Mouse (Mus musculus) kidney, adult 11 months (tissue): ENCODE results near the gene Spg7.
A peak's percentile ranks its signal among the peaks of the same experiment; 100 is the strongest.
"Not testable (repeated sequence)": the region's sequence is repeated elsewhere in the genome, so short reads cannot be mapped to it uniquely, and the experiment has no call there.

Source experiments
- DNase-seq: peaks from one replicate; pipeline ENCODE4 v3.0.0; 2022

Spg7 gene

DNA sequence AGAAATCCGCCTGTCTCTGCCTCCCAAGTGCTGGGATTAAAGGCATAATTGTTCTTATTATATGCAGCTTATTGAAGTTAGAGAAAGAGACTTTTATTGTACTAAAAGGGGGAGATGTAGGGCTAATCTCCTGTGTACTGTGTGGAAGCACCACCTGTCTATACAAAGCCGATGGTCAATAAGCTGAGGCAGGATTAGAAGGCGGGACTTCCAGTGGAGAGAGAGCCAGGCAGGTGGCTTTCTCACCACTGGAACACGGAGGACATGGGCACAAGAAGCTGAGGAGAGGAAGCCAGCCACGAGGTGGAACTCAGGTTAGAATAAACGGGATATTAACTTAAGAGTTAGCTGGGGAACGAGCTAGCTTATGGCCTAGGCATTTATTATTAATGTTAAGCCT lies at the start of gene Spg7:
TSS of gene Spg7 (plus strand) at position 222 of the 400 bp plus-strand sequence.
- no peak for DNase-seq

DNA sequence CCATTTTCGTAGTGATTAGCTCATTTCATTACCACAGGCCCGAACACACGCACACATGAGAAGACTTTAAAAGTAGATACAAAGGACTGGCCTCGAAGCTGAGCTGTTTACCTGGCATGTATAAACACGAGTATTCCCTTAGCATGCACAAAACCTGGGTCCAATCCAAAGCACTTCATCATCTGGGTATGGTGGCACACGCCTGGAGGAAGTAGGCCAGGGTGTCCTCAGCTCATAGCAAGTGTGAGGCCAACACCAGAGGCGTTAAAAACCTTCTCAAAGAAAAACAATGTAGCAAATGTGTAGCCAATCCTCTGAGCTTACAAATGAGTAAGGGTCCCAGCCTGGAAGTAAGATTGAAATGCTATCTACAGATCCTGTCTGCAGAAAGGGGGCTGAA lies 48.3 kb upstream of the Spg7 start:
- DNase-seq, result no peak

DNA sequence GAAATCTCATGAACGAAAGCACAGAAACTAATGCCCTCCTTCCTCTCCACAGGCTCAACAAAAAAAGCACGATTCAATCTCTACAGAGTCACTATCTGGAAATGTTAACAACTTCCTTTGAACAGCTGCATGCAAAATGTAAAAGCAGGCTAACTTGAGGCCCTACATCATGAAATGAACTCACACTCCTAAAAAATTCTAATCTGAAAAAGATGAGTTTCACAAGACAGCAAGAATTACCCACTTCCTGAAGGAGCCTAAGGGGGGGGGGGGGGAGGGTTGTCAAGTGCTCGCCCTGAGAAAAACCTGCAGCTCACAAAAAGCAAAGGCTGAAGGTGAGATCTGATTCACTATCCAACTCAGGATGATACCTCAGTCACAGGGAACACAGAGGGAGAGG lies 47.7 kb upstream of the Spg7 start:
- no peak for DNase-seq

DNA sequence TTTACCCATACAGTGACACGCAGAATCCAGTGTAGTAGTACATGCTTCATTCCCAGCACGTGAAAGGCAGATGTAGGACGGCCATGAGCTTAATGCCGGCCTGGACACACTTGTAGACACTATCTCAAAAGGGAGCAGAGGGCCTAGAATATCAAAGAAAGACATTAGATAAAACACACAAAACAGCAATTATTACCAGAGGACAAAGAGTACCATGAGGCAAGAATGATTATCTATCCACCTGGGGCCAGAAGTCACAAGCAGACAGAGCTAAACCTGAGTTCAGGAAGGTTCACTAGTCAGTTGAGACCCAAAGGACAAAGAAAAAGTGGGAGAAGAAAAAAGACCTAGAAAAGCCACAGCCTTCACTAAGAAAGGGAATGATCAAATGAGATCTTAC lies 45.6 kb upstream of the Spg7 start:
- DNase-seq, result no peak

DNA sequence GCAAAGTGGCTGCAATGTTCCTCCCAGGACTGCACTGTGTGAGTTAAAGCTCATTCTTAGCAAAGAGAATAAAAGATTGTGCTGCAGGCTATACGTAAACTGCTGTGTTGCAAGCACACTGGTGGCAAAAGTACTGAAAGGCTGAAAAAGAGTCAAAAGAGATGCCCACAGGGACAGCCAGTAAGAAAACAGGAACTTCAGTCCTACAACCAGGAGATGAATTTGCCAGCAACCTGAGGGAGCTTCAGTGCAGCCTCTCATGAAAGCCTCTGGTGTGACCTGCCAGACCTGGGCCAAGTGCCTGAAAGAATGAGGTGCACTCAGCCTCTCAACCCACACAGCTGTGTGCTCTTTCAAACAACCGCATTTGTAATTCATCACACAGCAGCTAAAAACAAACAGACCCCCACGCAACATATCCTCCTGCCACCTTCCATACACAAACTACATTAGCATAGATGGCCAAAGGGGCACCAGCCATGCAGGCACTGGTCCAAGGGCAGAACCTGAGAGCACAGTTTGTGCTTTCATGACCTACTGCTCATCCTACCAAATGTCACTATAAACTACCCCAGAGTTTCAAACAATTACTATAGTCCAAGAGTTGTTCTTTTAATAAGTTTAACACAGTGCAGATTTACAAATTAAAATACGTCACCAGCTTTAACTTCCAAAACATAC lies 44.1 kb upstream of the Spg7 start:
- DNase-seq, result no peak

DNA sequence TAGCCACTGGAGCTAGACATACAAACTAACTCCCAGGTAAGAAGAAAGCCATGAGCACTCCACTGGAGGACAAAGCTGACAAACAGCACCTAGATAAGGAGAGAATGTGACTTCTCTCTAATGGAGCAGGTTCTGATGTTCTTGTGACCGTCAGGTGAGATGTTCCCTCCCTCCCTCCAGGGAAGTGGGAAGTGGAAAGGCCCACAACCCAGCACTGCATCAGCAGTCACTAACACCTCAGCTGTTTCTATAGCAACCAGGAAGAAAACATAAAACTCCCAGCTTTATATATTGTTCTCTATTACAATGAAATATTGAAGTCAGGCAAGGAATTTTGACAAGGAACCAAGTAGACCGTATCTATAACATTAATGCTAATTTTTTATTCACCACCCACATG lies 42.7 kb upstream of the Spg7 start:
- DNase-seq, result no peak

DNA sequence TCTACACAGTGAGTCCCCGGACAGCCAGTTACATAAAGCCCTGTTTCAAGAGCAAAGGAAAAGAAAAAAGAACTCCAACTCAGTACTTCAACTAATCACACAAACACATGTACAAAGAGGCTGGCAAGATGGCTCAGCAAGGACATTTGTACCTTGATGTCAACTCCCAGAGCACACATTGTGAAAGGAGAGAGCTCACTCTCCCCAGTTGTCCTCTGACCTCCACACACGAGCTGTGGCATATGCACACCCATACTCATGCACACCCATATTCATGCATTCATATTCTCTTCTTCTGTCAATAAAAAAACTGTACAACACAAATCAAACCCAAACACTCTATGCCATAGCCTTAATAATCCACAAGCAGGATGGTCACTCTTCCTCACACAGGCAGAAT lies 41.9 kb upstream of the Spg7 start:
- no peak for DNase-seq

DNA sequence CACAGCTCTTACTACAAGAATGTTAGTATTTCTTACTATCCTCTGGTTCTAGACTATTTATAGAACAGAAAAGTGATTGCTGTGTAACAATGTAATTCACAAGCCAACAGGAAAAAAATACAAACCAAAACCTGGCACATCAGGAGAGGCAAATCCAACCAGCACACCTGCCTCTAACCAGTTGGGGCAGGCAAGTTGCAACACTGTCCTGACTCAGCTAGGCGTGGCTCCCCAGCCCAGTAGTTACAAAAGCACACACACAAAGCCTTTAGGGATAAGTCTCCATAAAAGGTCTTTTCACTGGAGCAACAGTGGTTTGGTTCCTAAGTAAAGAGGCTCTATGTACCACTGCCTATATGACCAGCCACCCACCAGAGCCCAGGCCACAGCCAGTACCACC lies 41.5 kb upstream of the Spg7 start:
- no peak for DNase-seq

DNA sequence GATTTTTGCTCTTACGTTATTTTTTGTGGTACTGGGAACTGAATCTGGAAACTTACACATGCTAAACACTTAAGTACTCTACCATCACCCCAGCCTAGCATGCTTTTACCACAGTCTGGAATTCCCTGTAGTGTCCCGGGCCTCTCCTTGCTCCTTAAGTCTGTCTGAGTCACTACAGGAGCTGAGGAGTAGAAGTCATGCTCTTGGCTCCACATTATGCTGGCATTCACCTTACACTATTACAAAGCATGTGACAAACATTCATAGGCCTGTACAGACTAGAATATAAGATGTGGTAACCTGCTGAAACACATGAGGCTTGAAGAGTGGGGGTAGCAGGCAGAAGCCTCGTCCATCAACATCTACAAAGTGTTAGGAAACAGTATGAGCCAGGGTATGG lies 40.0 kb upstream of the Spg7 start:
- DNase-seq, result no peak

DNA sequence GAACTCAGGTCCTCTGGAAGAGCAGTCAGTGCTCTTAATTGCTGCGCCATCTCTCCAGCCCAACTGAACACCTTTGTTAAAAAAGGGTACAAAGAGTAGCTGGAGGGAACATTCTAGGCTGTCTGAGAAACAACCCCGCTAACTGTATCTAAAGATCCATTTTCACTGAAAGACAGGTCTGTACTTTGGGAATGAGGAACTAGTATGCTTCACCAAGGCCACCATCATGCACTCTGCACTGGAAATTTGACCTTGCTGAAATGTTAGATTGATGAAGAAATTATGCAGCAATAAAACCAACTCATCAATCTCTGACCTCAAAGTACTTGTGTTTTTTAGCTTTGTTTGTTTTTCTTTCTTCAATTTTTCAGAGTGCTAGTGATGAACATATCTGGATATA lies 38.5 kb upstream of the Spg7 start:
- no peak for DNase-seq

DNA sequence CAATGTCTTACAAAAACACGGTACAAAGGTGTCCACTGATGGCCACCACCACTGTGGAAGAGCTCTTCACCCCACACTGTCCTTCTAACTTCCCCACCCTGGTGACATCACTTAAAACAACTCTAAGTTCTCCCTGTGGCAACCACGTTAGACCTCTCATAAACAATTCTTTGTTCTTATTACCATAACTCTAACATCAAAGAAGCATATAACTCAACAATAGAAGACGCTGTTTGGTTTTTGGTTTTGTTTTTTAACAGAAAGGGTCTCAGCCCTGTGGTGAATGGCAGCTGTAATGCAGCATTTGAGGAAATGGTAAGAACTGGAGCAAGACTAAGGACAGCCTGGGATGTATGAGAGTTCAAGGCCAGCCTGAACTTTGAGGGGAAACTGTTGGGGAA lies 36.8 kb upstream of the Spg7 start:
- DNase-seq, result no peak

DNA sequence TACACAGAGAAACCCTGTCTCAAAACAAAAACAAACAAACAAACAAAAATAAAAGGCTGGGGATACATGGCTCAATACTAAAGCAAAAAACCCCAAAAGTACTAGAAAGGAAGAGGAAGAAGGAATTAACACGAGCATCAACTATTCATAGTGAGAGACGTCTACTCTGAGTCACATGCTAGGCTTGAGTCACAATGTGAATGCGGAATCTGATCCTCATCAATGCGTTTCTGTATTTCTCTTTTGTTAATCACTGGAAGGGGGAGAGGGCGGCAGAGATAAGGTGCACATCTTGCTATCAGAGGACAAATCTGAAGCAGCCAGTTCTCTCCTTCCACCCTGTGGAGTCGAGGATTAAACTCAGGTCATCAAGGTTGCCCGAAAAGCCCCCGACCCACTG lies 35.0 kb upstream of the Spg7 start:
- no peak for DNase-seq

DNA sequence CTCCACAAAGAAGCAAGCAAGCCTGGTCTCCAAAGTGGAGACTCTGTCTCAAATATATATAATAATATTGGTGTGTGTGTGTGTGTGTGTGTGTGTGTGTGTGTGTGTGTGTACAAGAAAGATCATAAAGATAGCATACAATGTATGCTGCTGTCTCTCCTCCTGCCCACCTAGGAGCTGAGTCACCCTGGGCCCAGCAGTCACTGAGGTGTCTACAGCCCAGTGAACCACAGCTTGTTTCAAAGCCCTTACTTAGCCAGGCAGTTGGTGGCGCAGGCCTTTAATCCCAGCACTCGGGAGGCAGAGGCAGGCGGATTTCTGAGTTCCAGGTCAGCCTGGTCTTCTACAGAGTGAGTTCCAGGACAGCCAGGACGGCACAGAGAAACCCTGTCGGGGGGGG lies 32.7 kb upstream of the Spg7 start:
- not testable (repeated sequence) for DNase-seq

DNA sequence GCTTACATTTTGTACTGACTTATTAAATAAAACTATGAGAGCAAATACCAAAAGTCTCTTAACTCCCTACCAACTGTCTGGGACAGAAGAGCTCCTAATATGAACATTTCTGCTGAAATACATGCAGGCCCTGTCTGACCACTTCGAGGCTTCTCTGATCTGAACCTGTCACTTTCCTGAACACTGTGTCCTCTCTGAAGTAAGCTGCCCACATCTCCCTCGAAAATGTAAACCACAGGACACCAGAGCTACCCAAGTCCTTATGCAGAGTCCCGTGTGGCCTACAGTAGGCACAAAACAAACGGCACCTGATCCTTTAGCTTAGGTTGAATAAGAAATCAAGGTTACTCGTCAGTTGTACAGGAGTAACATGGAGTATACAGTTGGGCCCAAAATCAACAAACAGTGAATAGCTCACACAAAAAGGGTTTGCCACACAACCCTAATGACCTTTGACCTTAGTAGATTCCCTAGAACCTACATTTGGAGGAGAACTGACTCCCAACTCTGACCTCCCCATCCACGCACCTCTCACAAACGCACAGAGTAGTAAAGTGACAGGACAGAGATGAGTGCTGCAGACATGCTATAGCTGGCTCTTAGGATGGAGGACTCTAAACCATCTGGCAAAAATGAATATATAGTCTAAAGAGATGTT lies 31.3 kb upstream of the Spg7 start:
- no peak for DNase-seq

DNA sequence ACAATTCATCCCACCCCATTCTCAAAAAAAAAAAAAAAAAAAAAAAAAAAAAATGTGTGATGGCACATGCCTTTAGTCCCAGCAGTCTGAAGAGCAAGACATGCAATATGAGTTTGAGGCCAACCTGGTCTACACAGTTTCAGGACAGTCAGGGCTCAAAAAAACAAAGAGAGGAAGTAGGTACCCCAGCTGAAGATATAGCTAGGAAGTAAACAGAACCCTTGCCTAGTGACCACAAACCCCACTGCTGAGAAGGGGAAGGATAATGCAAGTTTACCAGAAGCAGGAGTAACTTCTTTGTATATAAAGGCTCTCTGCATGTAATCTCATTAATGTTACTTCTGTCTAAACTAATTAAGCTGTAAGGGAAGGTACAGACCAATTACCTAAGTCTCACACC lies 30.0 kb upstream of the Spg7 start:
- DNase-seq, result no peak

DNA sequence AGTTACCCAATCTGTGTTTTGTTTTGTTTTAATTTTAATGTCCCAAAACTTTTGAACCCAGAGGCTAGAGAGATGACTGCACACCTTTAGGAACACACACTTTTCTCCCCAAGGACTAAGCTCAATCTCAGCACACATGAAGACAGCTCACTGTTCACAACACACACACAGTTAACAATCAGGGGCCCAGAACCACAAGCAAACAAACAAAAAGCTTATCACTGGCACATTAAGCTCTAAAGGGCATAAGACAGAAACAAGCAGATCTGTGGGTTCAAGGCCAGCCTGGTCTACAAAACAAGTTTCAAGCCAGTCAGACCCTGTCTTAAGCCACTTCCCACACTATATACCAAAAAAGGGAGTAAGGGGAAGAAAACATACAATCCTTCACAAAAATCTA lies 29.3 kb upstream of the Spg7 start:
- no peak for DNase-seq

DNA sequence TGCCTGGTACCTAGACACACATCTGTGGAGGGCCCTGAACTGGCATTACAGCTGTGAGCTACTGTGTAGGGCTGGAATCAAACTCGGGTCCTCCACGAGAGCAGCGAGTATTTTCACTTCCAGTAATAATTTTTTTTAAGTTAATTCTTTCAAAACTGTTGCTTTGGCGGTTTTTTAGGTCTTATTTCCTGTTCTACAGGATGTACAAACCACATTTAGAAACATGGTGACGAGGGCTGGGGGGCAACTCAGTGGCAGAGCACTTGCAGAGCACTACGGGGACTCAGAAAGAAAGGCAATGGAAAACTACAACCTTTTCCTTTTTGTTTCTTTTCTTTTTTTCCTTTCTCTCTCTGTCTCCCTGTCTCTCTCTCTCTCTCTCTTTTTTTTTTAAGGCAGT lies 28.6 kb upstream of the Spg7 start:
- no peak for DNase-seq

DNA sequence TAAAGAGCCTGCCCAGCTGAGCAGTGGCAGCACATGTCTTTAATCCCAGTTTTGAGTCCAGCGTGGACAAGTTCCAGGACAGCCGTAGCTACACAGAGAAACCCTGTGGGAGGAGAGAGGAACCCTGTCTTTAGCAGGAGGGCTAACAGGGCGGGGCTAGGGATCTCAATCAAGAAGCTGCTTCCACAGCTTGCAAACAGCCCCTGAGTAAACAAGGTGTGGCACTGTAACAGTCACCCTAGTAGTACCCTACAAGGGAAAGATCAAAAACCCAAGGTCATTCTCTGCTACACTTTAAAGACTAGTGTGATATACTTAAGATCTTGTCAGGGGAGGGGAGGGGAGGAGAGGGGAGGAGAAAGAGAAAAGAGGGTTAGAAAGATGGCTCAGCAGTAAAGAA lies 25.8 kb upstream of the Spg7 start:
- no peak for DNase-seq

DNA sequence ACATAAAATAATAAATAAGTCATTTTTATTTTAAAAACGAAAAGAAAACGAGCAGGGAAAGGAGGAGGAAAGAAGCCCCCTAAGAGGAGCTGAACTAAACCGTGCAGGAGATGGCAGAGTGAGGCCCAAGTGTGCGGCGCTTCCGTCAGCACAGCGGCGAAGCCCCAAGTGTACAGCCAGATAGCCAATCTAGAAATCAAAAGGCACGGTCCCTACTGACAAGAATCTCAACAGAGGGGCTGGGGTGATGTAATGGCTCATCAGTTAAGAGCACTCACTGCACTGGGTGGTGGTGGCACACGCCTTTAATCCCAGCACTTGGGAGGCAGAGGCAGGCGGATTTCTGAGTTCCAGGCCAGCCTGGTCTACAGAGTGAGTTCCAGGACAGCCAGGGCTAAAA lies 25.3 kb upstream of the Spg7 start:
- DNase-seq, result no peak

DNA sequence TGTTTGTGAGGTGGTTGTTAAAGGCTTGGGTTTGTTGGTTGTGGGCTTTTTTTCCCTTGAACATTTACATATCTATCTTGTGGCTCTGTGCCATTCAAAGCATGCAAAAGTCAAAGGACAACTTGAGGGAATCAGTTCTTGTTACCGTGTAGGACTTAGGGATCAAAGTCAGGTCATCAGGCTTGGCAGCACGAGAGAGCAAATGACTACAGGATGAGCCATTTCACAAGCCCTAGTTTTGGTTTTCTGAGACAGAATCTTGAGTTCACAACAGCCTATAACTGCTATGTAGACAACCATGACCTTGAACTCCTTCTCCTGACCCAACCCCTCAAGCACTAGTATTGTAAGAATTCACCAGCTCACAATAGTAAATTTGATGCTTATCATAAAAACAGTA lies 24.4 kb upstream of the Spg7 start:
- no peak for DNase-seq

DNA sequence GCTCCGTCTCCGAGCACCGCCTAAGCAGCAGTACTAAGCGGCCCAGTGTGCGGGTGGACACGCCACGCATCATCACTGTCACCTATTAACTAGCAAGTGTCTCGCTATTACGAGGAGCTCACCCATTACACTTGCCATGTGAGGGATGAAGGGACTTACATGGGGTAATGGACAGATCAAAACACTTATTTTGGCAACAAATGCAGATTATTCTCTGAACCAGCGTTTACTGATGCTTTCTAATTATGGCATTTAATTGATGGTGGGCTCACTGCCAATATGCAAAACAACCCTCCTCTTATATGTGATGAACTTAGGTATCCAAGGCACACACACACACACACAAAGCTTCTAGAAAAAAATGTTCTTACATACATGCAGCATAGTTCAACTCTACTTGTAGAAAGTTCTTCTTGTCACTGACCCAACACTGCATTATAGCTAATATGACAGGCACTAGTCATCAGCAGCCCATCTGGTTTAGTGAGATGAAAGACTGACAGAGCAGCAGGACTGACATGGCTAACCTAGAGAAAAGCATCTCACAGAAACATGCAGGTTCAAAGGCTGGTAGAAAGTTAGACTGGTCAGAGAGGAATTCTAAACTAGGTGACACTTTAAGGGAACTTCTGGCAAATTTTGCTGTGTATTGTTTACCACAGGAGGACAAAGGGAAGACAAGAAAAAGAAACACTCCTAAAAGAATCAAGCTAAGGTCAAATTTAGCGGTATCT lies 23.2 kb upstream of the Spg7 start:
- no peak for DNase-seq

DNA sequence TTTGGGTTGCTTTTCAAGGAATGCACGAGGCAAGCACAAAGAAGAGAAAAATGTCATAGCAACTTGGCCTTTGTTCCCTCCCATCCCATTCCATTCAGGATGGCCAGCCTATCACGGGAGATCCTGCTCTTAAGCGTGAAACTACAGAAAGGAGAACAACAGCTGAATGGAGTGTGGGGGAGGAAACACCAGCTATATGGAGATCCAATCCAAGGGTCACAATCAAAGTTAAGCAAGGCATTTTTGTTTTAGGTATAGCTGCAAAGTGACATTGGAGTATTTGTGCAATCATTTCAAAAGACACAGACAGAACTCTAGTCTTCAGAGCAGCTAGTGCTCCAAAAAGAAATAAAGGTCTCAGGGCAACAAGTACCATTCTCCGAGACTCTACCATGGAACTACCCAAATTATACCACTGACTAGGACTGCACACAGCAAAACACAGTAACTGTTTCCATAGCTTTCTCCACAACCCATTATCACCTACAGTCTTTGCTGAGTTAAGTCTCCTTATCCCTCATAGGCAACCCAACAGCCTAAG lies 22.6 kb upstream of the Spg7 start:
- DNase-seq, result no peak

DNA sequence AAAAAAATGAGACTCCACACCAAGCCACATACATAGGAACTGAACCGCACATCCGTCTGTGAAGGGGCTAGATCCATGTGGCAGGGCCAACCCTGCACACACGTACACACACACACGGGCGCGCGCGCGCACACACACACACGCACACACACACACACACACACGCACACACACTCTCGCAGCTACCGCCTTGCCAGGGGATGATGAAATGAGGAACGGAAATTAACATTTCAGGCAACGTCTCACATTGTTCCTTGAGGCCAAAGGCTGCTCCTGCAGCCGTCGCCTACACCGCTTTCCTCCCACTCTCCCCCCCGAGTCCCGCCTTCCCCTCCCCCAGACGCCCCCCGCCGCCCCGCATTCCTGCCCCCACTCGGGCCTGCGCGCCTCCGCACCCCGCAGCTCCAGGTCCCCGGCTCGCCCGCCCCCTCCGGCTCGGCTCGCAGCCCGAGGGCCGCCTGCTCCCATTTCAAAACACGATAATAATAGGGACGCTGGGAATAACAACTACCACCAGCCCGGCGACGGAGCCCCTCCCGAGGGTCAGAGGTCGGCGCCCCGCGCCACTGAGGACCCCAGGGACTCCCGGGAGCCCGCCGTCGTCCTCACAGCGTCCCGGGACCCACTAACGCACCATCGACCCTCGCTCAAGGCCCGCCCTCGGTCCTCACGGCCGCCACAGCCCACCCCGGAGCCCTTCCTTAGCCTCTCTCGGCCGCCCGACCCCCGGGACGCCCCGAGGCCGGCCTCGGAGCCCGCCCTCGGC lies 21.6 kb upstream of the Spg7 start:
- DNase-seq, result peak; percentile 54

DNA sequence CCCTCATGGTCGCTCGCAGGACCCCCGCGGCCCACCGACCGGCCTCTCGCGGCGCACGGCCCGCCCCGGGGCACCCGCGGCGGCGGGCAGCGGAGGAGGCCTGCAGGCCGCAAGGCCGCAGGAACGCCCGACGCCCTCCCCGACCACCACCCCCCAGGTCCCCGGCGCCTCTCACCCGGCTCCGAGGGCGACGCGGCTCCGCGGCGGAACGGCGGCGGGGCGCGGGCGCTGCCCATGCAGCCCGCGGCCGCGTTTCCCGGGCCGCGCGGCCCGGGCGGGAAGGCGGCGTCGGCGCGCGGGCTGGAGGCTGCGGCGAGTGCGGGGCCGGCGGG lies 21.0 kb upstream of the Spg7 start:
- DNase-seq, result no peak
